Mouse (Mus musculus) effector memory CD4-positive, alpha-beta T cell, adult 7 months (primary cell): ENCODE data around the gene Fbxl7. TPM values are rescaled to one million over a fixed set of nuclear protein-coding genes. Genes with fewer than 3 reads are reported as not detected.

Source experiments
- polyA plus RNA-seq: library from polyadenylated mRNA; unstranded; fragments of 100-300 nt; shearing (Covaris generic); gene quantifications from one replicate; pipeline ENCODE4 v1.2.1, GENCODE M21; 2017

Fbxl7 gene
- polyA plus RNA-seq: 0.60 TPM

GRCm38 (mm10) chr15:26895251-26895711 is at the start of gene Fbxl7:
Fbxl7 (minus strand) TSS chr15:26895580.

